Mouse (Mus musculus) cerebellum, adult 11-12 months (tissue): ENCODE data around the gene Jph4.

ENCODE experiments used
- DNase-seq: peaks from one replicate; pipeline ENCODE4 v3.0.0; 2022

Gene Jph4

GRCm38 (mm10) chr14:55116425-55117200, at the start of gene Jph4:
Gene Jph4 (minus strand): TSS chr14:55116935.
- DNase-seq: peak; percentile 88

- DNase-seq: no peak
These were observed 47.6 kb upstream of the Jph4 start for GRCm38 (mm10) chr14:55164172-55164806.

DNA sequence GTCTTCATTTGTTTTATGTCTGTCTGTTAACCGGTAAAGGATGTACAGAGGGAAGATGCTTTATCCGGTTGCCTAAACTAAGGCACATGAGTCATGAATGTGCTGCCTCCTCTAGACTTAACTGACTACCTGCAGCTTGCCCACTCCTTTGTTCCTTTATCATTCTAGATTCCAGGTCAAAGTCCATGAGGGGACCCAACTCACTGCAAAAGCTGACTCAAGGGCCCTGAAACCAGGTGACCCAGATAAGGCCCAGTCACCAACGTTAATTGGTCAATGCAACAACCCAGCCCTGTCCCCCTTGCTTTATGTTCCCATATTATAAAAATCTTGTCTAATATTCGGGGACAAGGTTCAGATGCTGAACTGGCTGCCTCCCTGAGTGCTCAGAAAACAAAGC, 45.4 kb upstream of the Jph4 start:
- DNase-seq: no peak

- DNase-seq: peak; percentile 86
These were observed 44.4 kb upstream of the Jph4 start for GRCm38 (mm10) chr14:55161098-55161634.

- DNase-seq: no peak
These were observed 43.7 kb upstream of the Jph4 start for GRCm38 (mm10) chr14:55160251-55161071.

DNA sequence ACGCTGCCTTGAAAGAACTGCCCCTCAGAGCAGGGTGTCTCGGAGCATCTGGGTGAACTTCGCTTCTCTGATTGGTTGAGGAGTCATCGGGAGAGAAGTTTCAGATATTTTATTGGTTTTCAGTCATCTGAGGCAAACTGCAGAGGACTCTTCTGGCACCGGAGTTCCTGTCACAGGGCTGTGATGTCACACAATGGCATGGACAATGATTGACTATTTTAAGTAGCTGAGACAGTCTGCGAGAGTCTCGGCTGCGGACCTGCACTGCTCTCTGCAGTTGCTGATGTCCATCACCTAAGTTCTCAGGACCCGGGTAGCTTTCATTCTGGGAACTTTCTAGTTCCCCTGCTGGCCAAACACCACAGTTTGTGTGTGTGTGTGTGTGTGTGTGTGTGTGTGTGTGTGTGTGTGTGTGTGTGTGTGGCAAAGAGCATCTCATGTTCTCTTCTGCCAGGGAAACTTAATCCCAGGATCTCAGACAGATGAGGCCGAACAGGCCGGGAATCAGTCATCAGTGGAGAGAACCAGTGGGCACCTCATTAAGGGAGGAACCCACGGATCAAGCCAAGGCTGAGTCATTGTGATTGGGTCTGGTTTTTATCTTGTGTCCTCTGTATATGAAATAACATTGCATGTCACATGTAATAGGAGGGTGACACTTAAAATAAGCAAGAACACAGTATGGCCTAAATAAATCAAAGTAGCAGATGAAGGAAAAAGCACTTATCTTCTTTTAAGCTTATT, 40.8 kb upstream of the Jph4 start:
- no peak for DNase-seq

GRCm38 (mm10) chr14:55152951-55153481, 36.3 kb upstream of the Jph4 start:
- no peak for DNase-seq

DNA sequence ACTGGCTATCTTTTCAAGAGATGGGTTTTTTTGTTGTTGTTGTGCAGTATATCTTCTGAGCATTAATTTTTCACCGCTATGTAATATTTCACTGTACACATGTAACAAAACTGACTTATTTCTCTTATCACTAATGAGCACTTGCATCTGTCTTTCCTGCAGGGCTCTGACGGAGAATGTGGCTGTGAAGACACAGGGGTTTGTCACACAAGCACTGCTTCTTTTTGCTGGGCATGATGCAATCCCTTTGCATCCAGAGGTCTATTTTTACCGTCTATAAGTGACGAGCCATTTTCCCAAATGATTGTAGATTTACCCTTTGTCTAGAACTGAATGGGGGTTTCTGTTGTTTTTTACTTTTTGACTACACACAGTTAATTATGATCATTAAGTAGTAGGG, 35.4 kb upstream of the Jph4 start:
- DNase-seq: no peak

DNA sequence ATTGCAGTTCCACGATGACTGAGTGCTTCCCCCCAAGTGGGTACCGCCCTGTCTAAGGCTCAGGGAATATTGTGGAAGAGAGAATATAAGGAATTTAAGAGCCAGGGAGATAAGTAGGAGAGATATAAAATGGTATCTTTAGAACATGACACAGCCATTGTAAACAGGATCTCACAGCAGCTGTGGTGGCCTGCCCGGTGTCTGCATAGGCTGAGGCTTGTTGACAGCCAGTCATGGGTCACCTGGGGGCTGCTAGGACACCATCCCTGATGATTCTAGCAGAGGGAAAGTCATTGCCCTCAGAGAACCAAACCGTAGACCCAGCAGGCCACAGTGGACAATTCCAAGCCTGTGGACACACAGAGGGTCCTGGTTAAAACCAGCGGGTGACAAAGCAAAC, 34.2 kb upstream of the Jph4 start:
- no peak for DNase-seq

GRCm38 (mm10) chr14:55149041-55149440, 32.3 kb upstream of the Jph4 start:
- DNase-seq: no peak

DNA sequence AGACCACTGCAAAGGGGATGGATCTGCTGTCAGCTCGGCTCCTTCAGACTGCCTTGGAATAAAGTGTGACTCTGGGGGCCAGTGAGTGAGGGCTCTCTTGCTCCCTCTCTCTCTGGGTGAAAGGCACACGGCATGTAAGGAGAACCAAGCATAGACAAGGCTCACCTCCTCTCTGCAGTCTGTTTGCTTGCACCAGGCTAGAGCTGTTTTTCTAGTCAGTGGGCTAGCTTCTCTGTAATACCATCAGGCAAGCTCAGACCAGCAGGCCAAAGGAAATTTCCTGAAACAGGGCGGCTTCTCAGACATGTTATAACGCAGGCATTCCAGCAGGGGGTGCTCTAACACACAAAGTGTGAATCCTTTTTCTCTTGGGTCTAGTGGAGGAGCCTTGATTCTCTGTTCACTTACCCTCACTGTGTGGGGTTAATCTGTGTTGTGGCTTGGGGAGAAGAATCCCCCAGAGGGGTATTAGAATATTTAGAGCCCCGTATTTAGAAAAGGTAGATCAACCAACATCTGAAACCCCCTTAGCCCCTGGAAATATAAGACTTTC, 31.7 kb upstream of the Jph4 start:
- peak; percentile 68 for DNase-seq

- DNase-seq: peak; percentile 12
These were observed 30.2 kb upstream of the Jph4 start for GRCm38 (mm10) chr14:55146829-55147401.

DNA sequence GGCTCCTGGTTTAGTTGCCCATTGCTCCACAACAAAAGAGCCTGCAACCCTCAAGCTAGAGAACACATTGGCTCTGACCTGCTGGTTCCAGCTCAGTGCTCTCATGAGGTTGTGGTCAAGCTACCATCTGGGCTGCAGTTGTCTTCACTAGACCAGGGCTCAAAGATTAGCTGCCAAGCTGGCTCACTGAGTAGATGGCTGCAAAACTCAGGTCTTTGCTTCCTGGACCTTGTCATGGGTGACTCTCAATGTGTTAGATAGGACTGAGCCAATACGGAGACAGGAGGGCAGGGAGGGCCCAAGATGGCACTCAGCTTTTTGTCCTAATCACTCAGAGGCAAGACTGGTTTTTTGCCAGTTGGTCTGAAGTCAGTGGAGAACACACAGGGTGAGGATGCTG, 29.6 kb upstream of the Jph4 start:
- DNase-seq: no peak

GRCm38 (mm10) chr14:55139313-55139712, 22.6 kb upstream of the Jph4 start:
- DNase-seq: no peak

- no peak for DNase-seq
These were observed 18.9 kb upstream of the Jph4 start for GRCm38 (mm10) chr14:55135676-55136075.

DNA sequence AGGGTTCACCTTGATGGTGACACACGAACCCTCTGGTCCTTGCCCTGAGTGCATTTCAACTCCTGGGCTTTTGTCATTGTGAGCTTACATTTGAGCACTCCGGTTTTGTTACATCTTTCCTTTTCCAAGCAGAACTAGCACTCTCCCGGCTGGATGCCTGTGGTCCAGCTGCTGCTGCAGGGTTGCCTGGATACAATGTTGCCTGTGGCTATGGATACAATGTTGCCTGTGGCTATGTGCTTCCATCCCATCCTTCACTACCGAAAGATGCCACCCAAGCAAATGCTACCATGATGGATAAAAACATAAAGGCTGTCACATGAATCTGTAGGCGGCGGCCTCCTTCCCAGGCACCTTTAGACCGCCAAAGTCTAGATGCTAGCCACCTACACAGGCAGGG, 9.8 kb upstream of the Jph4 start:
- DNase-seq: no peak

DNA sequence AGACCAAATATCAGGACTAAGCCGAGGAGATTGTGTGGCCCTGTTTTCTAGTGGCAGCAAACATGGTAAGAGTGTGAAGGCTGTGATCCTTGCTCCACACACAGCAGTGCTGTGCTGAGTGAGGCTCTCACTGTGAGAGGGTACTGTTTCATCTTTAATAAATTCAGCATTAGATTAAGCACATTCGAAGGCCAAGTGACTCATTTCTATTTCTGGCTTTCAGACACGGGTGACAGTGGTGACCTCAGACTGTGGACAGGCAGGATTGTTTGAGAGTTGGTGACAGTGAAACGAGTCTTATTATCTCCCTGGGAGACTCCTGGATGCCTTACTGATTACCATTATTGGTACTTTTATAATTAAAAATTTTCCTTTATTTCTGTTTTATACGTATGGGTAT, 9.0 kb upstream of the Jph4 start:
- no peak for DNase-seq

- no peak for DNase-seq
These were observed 5.6 kb upstream of the Jph4 start for GRCm38 (mm10) chr14:55122359-55122758.

DNA sequence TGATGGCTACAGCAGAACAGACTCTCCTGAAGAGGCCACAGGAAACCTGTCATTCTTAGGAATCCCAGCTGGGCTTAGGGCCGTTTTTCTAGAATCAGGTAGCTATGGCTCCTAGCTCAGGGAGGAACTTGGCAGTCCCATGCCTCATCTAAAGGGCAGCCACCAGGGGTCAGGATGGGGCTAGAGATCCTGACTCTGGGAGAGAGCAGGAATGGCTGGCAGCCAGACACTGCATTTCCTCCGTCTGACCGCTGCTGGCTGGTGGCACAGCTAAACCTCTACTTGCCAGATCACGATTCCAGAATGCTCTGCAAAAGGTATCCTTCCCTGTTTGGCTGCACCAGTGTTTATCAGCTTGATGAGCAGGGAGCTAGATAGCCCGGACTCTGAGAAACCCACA, 5.2 kb upstream of the Jph4 start:
- DNase-seq: peak; percentile 93

- peak; percentile 45 for DNase-seq
These were observed 2.8 kb upstream of the Jph4 start for GRCm38 (mm10) chr14:55119421-55120134.

DNA sequence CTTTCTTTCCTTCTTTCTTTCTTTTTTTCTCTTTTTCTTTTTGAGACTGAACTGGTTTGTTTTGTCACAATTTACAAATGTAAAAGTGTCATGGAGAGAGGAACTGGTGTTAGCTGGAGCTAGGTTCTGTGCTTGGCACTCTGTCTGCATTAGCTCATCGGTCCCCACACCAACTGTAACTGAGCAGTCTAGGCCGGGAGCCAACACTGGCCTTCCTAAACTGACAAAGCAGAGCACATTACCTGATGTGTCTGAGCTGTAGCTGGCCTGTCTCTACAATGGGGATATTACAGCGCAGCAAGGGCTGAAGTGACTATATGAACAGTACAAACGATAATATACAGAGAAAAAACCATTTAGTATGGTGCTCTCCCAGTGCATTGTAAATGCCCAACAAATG, 2.1 kb upstream of the Jph4 start:
- peak; percentile 92 for DNase-seq
